Mouse (Mus musculus) forelimb bud, embryonic 11.5 days (tissue): ENCODE measurements around the gene Daam1.
A peak's percentile ranks its signal among the peaks of the same experiment; 100 is the strongest.

ENCODE experiments used
- DNase-seq: peaks from one replicate; pipeline ENCODE4 v3.0.0-alpha.2; 2012; ENCODE audit warnings: low read depth, low spot score

Gene Daam1

GRCm38 (mm10) chr12:71969941-71970629, 139.2 kb downstream of the Daam1 start:
- no peak for DNase-seq

DNA sequence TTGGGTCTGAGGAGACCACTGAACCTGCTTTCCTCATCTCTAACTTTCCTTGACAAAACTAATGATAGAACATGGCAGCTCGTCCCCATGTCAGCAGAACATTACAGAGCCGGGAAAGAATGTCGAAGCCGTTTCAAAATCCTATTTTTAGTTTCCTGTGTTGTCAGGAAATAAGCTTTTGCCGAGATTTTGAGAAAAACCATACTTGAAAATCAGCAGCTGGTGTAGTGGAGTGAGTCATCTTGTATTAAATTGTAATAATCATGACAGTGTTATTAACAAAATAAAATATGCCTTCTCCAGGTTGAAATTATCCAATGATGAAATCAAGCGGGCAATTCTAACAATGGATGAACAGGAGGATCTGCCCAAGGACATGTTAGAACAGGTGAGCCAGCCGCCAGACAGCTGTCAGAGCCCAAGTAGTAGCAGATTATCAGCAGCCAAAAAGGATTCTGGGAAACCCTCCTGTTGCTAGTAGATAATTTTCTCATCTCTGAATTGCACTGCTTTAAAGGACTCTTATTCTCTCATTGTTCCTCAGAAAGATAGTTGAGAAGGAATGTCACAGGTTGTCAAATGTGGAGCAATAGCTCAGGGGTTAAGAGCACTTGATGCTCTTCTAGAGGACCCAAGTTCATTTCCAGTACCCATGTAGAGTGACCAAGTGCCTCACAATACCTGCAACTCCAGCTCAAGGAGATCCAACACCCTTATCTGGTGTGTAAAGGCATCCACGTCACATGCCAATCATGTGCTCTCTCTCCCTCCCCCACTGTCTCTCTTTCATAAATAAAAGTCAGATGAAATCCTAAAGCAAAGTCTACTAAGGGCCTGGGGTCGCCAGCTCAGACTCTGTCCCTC, 140.1 kb downstream of the Daam1 start:
- DNase-seq: no peak

DNA sequence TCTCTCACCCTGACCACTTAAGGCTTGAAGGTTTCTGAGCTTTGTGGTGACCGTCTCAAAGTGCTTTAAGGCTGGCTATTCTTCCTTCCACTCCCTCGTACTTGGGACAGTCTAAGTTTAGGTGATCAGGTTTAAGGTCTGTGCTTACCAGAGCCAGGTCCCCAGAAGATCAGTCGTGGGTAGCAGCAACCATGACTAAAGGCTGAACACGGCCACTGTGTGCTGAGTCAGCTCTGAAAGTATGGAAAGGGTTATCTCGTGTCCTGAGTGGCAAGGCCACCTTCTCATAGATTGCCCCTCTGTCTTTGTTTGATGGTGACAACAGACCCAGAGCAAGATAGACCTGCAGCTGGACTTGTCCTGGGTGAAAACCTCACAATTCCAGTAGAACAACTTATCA, 141.2 kb downstream of the Daam1 start:
- DNase-seq: no peak

DNA sequence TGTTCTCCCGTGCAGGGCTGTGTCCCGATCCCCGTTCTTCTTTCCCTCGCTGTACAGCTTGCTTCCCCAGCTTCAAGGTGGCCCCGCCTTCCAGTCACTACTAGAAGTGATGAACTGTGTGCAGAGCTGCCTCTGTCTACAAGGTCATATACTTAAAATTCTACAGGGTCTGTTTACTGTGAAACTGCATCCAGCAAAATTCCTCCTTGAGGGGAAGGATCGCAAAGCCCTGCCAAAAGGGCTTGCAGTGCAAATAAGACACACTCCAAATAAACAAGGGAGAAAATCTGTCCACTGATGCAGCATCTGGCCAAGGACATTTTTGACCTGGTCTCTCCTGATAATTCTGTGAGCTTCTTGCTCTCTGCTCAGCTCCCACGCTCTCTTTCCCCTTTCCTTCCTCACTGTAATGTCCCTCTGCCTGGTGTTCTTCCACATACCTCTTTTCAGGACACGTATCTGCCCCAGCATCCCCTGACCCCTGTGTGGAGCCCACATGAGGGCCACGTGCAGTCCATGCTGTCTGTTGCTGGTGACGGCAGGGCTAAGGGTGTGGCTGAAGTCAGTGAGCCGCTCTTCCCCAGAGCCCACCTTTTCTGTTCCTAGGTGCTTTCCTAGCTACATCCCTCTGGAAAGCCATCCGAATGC, 141.9 kb downstream of the Daam1 start:
- DNase-seq: no peak

DNA sequence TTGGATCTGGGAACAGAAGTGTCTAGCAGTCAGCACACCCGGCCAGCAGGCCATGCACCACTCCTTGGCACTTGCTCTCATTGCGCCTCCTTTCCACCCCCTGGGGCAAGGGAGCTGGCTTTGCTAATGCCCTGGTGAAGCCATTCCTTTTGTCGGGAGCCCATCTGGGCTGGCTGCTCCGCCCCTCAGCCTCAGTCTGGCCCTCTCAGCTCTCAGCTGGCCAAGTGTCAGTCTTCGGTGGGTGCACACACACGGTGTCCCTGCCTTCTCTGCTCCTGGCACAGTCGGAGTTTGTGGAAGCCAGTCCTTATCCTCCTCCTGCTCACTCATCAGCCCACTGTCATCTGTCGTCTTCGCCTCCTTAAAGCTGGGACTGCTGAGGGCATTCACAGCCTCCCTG, 142.7 kb downstream of the Daam1 start:
- DNase-seq: no peak

GRCm38 (mm10) chr12:71975626-71976025, 144.7 kb downstream of the Daam1 start:
- DNase-seq: no peak

DNA sequence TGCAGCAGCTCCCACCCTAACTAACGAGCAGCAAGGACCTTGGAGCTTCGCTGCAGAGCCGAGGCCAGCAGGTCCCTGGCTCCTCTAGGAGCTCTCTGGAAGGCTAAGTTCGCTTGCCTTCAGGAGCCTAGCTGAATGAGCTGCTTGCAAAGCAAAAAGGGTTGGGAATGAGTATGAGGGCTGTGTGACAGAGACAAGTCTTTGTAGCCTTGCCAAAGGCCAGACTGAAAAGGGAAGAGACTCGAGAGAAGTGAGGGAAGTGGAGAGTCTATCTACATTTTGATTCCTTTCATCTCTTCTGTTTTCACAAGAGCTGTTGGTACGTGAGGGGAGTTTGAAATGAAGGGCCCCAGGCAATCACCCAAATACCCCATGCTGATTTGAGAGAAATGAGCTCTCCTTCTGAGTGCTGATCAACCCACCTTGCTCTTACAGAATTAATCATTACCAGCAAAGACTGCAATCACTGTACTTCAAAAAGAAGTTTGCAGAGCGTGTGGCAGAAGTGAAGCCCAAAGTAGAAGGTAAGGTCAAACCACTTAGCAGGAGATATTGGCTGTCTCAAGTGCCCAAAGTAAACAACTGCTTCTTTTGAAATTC, 145.6 kb downstream of the Daam1 start:
- no peak for DNase-seq

DNA sequence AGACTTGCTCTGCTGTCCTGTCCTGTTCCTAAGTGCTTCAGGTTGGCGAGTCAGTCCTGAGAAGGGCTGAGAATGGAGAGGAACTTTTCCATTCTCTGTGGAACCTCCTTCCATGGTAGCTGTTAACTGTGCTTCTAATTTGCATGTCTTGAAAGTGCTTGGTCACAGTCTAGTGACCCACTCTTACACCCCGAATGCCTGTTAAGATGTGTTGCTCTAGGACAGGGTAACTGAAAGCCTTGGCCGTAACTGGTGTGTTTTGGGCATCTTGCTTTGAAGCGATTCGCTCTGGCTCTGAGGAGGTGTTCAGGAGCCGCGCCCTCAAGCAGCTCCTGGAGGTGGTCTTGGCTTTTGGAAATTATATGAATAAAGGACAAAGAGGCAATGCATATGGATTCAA, 146.5 kb downstream of the Daam1 start:
- no peak for DNase-seq

GRCm38 (mm10) chr12:71978513-71979352, 147.9 kb downstream of the Daam1 start:
- no peak for DNase-seq

GRCm38 (mm10) chr12:71980166-71980565, 149.3 kb downstream of the Daam1 start:
- DNase-seq: peak; percentile 6

- DNase-seq: no peak
Observed at GRCm38 (mm10) chr12:71980746-71981145, 149.9 kb downstream of the Daam1 start.

DNA sequence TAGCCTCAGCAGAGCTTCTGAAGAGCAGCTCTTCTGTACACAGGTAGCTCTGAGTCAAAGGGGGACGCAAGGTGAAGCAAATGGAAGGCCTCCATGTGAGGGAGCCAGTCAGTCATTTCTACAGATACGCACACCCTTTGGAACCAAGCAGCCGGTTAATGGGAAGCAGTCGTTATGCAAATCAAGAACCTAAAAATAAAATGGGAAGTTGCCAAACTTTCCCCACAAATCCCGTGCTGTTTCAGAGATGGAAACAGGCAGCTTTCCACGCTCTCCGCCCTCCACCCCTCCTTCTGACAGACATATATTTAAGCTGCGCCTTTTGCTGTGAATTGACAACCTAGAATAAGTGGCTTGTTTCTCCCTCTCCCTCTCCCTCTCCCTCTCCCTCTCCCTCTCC, 150.4 kb downstream of the Daam1 start:
- no peak for DNase-seq

GRCm38 (mm10) chr12:71981791-71982190, 150.9 kb downstream of the Daam1 start:
- DNase-seq: no peak

GRCm38 (mm10) chr12:71983102-71983715, 152.3 kb downstream of the Daam1 start:
- no peak for DNase-seq

DNA sequence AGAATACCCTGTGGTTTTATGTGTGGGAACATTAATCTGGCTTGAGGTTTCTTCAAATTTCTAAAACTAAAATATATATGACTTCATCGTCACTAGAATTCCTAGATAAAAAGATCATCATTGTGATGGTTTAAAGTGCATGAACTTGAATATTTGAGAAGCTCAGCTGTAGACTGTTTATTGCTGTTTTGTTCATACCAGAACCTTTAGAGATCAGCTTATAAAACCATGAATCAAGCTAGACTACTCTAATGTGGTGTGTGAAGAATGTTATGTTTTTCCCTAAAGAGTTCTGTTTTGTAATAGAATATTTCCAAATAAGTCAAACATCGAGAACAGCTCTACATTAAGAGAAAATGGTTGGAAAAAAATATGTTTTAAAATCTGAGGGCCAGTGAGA, 156.3 kb downstream of the Daam1 start:
- DNase-seq: no peak

DNA sequence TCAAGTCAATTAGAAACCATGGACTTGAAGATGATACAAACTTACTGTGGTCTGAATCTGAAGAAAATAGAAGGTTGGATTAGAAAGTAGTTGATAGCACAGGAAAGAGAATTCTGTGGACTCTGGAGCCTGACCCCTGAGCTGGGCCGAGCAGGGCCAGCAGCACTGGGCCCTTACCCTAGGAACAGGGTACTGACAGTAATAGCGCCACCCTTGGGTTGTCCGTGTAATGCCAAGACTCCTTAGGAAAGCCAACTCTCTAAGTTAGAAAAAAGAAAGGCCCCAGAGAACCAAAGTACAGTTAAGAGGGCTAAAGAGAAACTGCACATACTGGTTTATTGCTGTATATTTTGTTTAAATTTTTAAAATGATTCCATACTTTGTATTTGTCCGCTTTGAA, 157.0 kb downstream of the Daam1 start:
- DNase-seq: no peak

GRCm38 (mm10) chr12:71989596-71989995, 158.7 kb downstream of the Daam1 start:
- DNase-seq: no peak

DNA sequence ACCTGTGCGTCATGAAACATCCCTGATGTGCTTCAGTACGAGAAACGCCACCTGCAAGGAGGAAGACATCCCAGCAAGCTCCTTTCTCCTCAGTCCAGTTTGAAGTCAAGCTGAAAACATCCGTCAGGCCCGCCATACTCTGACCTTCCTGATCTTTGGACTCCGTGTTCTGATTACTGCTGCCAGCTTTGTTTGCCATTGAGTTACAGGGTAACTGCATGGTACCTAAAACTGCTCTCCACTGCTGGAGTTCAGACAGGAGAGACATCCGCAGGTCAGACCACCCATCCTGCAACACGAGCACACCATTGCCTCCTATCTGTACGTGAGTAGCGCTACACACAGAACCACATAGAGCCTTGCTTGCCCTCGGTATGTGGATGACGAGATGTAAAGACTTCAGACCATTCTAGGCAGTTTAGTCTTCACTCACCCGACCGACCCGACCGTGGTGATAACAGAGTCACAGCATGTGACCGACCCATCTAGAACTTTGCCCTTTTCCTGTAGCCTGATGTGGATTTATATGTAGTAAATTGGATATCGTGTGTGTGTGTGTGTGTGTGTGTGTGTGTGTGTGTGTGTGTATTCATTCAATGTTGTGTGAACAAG, 161.8 kb downstream of the Daam1 start:
- no peak for DNase-seq

DNA sequence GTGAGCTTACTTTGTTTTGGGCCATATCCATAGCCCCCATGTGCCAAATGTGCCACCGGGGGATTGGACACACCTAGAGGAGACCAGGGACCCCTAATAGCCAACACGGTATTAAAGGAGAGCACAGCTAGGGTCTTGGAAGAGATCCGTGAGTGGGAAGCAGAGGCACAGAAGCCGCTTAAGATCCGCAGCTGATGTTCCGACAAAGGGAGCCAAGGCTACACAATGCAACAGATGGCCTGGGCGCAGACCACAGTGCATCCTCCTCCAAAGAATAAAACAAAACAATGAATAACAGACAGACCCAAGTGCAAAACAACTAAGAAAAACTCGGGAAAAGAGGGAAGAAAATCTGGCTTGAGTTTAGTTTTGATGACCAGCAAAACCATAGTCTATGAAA, 165.0 kb downstream of the Daam1 start:
- no peak for DNase-seq

DNA sequence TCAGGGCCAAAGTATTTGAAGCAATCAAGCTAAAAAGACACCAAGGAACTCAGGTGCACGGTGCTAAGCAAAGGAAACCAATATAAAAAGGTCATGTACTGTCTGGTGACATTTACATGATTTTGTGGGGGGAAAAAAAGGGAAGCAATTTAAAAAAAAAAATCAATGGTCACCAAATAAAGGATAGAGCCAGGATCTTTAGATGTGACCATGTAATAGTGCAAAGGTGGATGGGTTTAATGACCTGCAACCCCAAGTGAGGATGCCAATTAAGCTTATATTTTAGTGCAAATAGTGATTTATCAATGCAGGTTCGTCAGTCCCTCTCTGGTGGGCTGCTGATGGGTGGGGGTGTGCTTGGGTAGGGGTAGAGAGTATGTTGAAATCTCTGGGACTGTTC, 166.0 kb downstream of the Daam1 start:
- no peak for DNase-seq
